Mouse (Mus musculus): Measurements from ENCODE around the gene Pabpc1l. TPM values are rescaled to one million over a fixed set of nuclear protein-coding genes. Genes with fewer than 3 reads are reported as not detected.
A peak's percentile ranks its signal among the peaks of the same experiment; 100 is the strongest.

Gene Pabpc1l
- total RNA-seq (2014; rRNA removed): under 0.01 TPM in 1 of 2 replicates, not detected in the other
- not detected in 2 replicates for polyA plus RNA-seq (2012; rRNA removed)

DNA sequence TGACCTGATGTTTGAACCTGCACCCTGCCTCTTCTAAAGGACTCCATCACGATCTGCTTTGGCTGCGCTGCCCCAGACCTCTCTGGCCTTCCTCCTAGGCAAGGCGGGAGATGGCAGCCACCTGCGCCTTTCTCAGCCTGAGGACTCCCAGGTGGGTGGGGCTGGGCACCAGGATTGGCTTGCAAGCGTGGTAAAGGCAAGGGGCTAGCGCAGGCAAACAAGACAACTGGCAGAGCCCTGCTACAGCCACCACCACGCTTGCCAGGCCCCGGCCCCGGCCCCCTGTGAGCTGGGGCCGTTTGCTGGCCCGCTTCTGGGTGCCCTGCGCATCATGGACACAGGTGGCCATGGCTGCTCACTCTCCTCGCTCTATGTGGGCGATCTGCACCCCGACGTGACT is at the start of gene Pabpc1l:
Gene Pabpc1l (plus strand): TSS at position 301 of the 400 bp plus-strand sequence.
- no peak within 1 kb of the TSS for H3K4me3 ChIP-seq (ENCODE audit: insufficient read depth, low read depth, low read length)
- no peak within 1 kb of the TSS for H3K9ac ChIP-seq (ENCODE audit: low read depth, low read length)
- H3K36me3 ChIP-seq (ENCODE audit: control insufficient read depth, insufficient read depth, low read length): no peaks in the 10 kb centered on the region
- no peak for DNase-seq (ENCODE audit: extremely low read depth, low read depth, low spot score)
- no peak within 1 kb of the TSS for H3K27ac ChIP-seq (replicated peaks; ENCODE audit: insufficient read depth, low read depth, low read length)
- H3K79me2 ChIP-seq (ENCODE audit: control insufficient read depth, insufficient read depth, low read length): no peaks in the 10 kb centered on the region
- H3K4me1 ChIP-seq (ENCODE audit: control insufficient read depth, insufficient read depth, low read length): no peaks in the 10 kb centered on the region
- TF ChIP-seq POLR2A (IDR thresholded peaks at IDR 0.05; ENCODE audit: extremely low read depth, insufficient read depth, low read length): no peak
- TF ChIP-seq CTCF (IDR thresholded peaks at IDR 0.05; ENCODE audit: low read depth, low read length): no peak
- H3K27me3 ChIP-seq (ENCODE audit: control insufficient read depth, insufficient read depth, low read length): no peaks in the 10 kb centered on the region
- 86% methylated on average over 16 of the region's 16 CpGs for WGBS

DNA sequence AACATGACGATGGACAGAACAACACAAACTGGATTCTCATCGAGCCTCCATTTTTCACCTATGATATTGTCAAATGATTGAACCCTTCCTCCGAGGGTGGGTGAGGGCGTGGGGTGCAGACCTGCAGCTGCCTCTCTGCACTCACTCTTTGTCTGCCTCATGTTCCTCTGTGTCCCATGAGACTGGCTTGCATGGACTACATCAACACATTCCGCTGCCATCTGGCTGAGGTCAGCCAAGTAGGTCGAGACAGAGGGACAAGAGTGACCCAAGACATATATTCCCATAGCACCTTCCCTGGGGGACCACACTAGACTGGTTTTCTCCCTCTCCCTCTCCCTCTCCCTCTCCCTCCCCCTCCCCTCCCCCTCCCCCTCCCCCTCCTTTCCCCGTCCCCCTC is 48.8 kb upstream of the Pabpc1l start:
- DNase-seq (ENCODE audit: extremely low read depth, low read depth, low spot score): no peak
- TF ChIP-seq CTCF (IDR thresholded peaks at IDR 0.05; ENCODE audit: low read depth, low read length) (no peak), POLR2A (IDR thresholded peaks at IDR 0.05; ENCODE audit: extremely low read depth, insufficient read depth, low read length) (no peak)
- H3K4me1 ChIP-seq (ENCODE audit: control insufficient read depth, insufficient read depth, low read length): no peaks in the 10 kb centered on the region
- no peak overlapping the region for H3K27ac ChIP-seq (replicated peaks; ENCODE audit: insufficient read depth, low read depth, low read length)
- H3K9ac ChIP-seq (ENCODE audit: low read depth, low read length): no peak overlapping the region
- WGBS: 91% methylated on average over 6 of the region's 7 CpGs
- H3K79me2 ChIP-seq (ENCODE audit: control insufficient read depth, insufficient read depth, low read length): no peaks in the 10 kb centered on the region
- H3K36me3 ChIP-seq (ENCODE audit: control insufficient read depth, insufficient read depth, low read length): no peaks in the 10 kb centered on the region
- no peaks in the 10 kb centered on the region for H3K27me3 ChIP-seq (ENCODE audit: control insufficient read depth, insufficient read depth, low read length)
- H3K4me3 ChIP-seq (ENCODE audit: insufficient read depth, low read depth, low read length): no peak overlapping the region

DNA sequence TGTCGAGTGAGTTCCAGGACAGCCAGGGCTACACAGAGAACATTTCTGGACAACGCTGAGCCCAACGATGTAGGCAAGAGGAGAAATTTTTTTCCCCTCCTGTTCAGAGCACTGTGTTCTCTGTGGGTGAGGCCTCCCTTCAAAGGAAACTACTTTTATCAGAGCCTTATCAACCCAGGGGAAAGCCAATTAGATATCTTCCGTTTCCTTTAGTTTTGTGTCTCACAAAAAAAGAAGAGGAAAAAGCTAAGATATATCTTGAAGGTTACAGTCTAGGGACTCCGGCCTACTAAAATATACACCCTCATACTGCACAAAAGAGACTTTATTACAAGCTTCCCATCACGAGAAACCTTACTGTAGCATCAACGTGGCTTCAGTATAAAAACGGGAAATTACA is 38.0 kb upstream of the Pabpc1l start:
- no peaks in the 10 kb centered on the region for H3K4me1 ChIP-seq (ENCODE audit: control insufficient read depth, insufficient read depth, low read length)
- H3K79me2 ChIP-seq (ENCODE audit: control insufficient read depth, insufficient read depth, low read length): no peaks in the 10 kb centered on the region
- H3K9ac ChIP-seq (ENCODE audit: low read depth, low read length): no peak overlapping the region
- H3K4me3 ChIP-seq (ENCODE audit: insufficient read depth, low read depth, low read length): no peak overlapping the region
- H3K27ac ChIP-seq (replicated peaks; ENCODE audit: insufficient read depth, low read depth, low read length): no peak overlapping the region
- 69% methylated on average over 8 of the region's 8 CpGs for WGBS
- no peaks in the 10 kb centered on the region for H3K36me3 ChIP-seq (ENCODE audit: control insufficient read depth, insufficient read depth, low read length)
- no peak for DNase-seq (ENCODE audit: extremely low read depth, low read depth, low spot score)
- no peaks in the 10 kb centered on the region for H3K27me3 ChIP-seq (ENCODE audit: control insufficient read depth, insufficient read depth, low read length)
- no peak for TF ChIP-seq POLR2A (IDR thresholded peaks at IDR 0.05; ENCODE audit: extremely low read depth, insufficient read depth, low read length)

DNA sequence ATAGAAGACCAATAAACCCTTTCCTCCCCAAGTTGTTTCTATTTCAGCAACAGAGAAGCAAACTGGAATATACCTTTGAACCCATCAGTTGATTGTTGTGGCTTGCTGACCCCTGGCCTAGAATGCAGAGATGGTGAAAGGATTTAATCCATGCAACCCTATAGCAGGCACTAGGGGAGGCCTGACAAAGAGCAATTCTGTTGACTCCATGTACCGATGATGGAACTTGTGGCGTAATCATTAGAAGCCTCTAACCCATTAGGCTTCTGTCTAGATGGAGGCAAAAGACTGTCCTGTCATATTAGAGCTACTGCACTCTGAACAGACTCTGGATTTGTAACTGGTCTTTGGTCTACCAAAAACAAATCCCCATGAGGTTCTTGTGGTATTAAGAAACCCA is 32.4 kb upstream of the Pabpc1l start:
- WGBS: 92% methylated on average over 2 of the region's 2 CpGs

DNA sequence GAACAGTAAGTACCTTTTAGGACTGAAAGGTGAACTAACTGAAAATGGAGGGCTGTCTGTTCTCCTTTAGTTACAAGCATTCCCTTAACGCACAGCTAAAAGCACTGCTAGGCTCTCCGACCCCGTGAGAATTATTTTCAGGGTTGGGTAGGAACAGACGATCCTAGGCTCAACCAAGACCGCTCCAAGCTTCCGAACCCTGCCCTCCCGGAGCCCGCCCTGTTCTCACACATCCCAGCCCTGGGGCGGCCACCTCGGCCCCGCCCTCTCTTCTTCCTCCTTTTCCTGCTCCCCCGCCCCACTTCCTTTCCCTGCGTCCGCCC is 30.6 kb upstream of the Pabpc1l start, which contains the start of gene Ywhab:
Gene Ywhab (plus strand): TSS at position 307 of the 323 bp plus-strand sequence.
- WGBS: 0% methylated on average over 12 of the region's 14 CpGs
- peak within 1 kb of the TSS; percentile 98 for H3K9ac ChIP-seq (ENCODE audit: low read depth, low read length)

More for the DNA sequence above, 32.4 kb upstream of the Pabpc1l start:
- DNase-seq (ENCODE audit: extremely low read depth, low read depth, low spot score): no peak
- TF ChIP-seq POLR2A (IDR thresholded peaks at IDR 0.05; ENCODE audit: extremely low read depth, insufficient read depth, low read length) (no peak), CTCF (IDR thresholded peaks at IDR 0.05; ENCODE audit: low read depth, low read length) (no peak)
- H3K27me3 ChIP-seq (ENCODE audit: control insufficient read depth, insufficient read depth, low read length): no peaks in the 10 kb centered on the region
- no peak overlapping the region for H3K9ac ChIP-seq (ENCODE audit: low read depth, low read length)
- H3K4me3 ChIP-seq (ENCODE audit: insufficient read depth, low read depth, low read length): no peak overlapping the region
- H3K27ac ChIP-seq (replicated peaks; ENCODE audit: insufficient read depth, low read depth, low read length): no peak overlapping the region
- peaks cover 3% of the 10 kb centered on the region; the same call in 1 of the 2 replicates for H3K4me1 ChIP-seq (ENCODE audit: control insufficient read depth, insufficient read depth, low read length)
- H3K36me3 ChIP-seq (ENCODE audit: control insufficient read depth, insufficient read depth, low read length): no peaks in the 10 kb centered on the region
- H3K79me2 ChIP-seq (ENCODE audit: control insufficient read depth, insufficient read depth, low read length): peaks cover 17% of the 10 kb centered on the region; the same call in 1 of the 2 replicates

DNA sequence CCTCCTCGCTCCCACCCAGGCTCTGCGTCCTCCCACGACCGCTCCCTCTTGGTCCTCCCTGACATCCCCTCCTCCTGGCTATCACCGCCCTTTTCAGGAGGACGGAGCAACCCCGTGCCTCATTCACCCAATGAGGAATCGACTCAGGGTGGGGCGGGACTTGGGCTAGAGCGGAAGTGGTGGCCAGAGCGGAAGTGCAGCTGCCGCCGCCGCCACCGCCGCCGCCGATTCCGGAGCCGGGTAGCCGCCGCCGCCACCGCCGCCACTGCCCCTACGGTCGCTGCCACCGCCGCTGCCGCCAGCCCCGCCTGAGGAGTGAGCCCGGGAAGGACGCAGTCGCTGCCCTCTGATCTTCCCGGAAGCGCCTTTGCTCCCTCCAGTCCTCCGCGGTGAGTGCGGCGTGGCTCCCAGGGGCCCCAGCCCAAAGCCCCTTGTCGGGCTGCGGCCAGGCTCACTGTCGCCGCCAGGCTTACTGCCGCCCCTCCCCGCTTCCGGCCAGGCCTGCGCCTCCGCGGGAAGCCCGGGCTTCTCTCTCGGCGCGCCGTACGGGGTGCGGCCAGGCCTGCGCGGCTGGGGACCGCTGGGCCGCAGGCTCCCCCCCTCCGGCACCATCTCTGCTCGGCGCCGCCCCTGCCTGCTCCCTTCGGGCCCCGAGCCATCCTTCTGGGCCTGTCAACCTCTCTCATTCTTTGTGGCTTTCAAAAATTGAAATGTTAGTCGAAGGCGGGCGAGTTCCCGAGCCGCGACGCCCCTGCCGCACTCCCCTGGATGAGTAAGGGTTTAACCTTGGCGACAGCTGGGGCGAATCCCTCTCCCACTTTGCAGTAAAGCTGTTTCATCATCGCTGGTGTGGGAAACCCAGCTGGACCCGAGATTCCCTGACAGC is 30.0 kb upstream of the Pabpc1l start:
- Histone ChIP-seq H3K4me1 (ENCODE audit: control insufficient read depth, insufficient read depth, low read length) (peaks cover 4% of the 10 kb centered on the region), H3K27me3 (ENCODE audit: control insufficient read depth, insufficient read depth, low read length) (no peaks in the 10 kb centered on the region), H3K9ac (ENCODE audit: low read depth, low read length) (peak overlapping the region; percentile 98), H3K4me3 (ENCODE audit: insufficient read depth, low read depth, low read length) (peak overlapping the region; percentile 95), H3K79me2 (ENCODE audit: control insufficient read depth, insufficient read depth, low read length) (peaks cover 20% of the 10 kb centered on the region; the same call in 1 of the 2 replicates), H3K36me3 (ENCODE audit: control insufficient read depth, insufficient read depth, low read length) (no peaks in the 10 kb centered on the region), H3K27ac (replicated peaks; ENCODE audit: insufficient read depth, low read depth, low read length) (peak overlapping the region; percentile 84)
- DNase-seq (ENCODE audit: extremely low read depth, low read depth, low spot score): peak; percentile 92
- TF ChIP-seq CTCF (IDR thresholded peaks at IDR 0.05; ENCODE audit: low read depth, low read length) (no peak), POLR2A (IDR thresholded peaks at IDR 0.05; ENCODE audit: extremely low read depth, insufficient read depth, low read length) (no peak)
- under 1% methylated on average over 74 of the region's 79 CpGs for WGBS

More for the DNA sequence above, 30.6 kb upstream of the Pabpc1l start, which contains the start of gene Ywhab:
- Histone ChIP-seq H3K4me3 (ENCODE audit: insufficient read depth, low read depth, low read length) (peak within 1 kb of the TSS; percentile 95), H3K4me1 (ENCODE audit: control insufficient read depth, insufficient read depth, low read length) (peaks cover 4% of the 10 kb centered on the region), H3K27me3 (ENCODE audit: control insufficient read depth, insufficient read depth, low read length) (no peaks in the 10 kb centered on the region), H3K36me3 (ENCODE audit: control insufficient read depth, insufficient read depth, low read length) (no peaks in the 10 kb centered on the region), H3K27ac (replicated peaks; ENCODE audit: insufficient read depth, low read depth, low read length) (peak within 1 kb of the TSS; percentile 84), H3K79me2 (ENCODE audit: control insufficient read depth, insufficient read depth, low read length) (peaks cover 20% of the 10 kb centered on the region; the same call in 1 of the 2 replicates)
- TF ChIP-seq POLR2A (IDR thresholded peaks at IDR 0.05; ENCODE audit: extremely low read depth, insufficient read depth, low read length): no peak
- TF ChIP-seq CTCF (IDR thresholded peaks at IDR 0.05; ENCODE audit: low read depth, low read length): no peak
- no peak for DNase-seq (ENCODE audit: extremely low read depth, low read depth, low spot score)
